In the genomic region with DNA sequence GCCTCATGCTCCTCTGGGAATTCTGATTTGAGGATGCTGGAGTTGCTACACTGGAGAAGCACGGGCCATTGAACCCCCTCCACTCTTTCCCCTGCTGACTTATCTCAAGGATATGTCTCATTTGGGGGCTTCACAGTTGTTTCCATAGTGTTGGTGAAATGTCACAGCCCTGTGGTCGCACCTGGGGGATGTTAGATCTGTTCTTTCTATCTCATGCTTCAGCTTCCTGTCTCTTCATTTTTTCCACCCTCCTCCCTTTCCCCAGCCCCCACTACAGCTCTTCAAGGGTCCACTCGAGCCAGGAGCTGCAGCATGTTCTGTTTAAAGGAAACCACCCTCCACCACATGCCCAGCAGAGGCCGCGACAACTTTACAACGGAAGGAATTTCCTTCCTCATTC, we compare ENCODE assay signal across 18 mouse cellular contexts. TPM values are rescaled to one million over a fixed set of nuclear protein-coding genes. Genes with fewer than 3 reads are reported as not detected.
DNase-seq lines count a peak whose midpoint lies in the region; ATAC-seq lines count a peak whose summit lies in the region.
"Had no signal": no experiment of that assay in that cellular context is flagged by ENCODE, and none has a peak within 500 bp of the region (broad histone marks: within the 10 kb centered on the region; RNA-seq: fewer than 3 reads in every experiment).

No protein-coding gene starts in this region.

- no peak overlapping the region for H3K9ac ChIP-seq in lung, embryonic 16.5 days (ENCODE audit: low read length)
- H3K9ac ChIP-seq in liver, embryonic 11.5 days (ENCODE audit: low read depth, low read length), result no peak overlapping the region
- H3K9ac ChIP-seq: embryonic facial prominence, embryonic 15.5 days; heart, embryonic 15.5 days; hindbrain, embryonic 12.5 days; liver, postnatal 0 days had no signal

- DNase-seq in lung, postnatal 4 days, result no peak
- DNase-seq in T-cell, adult 2 months (ENCODE audit: low spot score), result peak; percentile 49
- DNase-seq in thymus, postnatal 4 days, result peak; percentile 72
- no peak for DNase-seq in layer of hippocampus, postnatal 25 days (ENCODE audit: extremely low spot score in 1 of 2, low spot score in 1 of 2)
- DNase-seq in liver, embryonic 11.5 days (ENCODE audit: low spot score), result no peak
- DNase-seq: cerebellum, adult 11-12 months; kidney, adult 18-20 months; liver, postnatal 0 days had no signal

- H3K4me3 ChIP-seq in lung, embryonic 16.5 days (ENCODE audit: low read length), result no peak overlapping the region
- no peak overlapping the region for H3K4me3 ChIP-seq in liver, embryonic 11.5 days (ENCODE audit: low read depth, low read length)
- H3K4me3 ChIP-seq: embryonic facial prominence, embryonic 15.5 days; heart, embryonic 15.5 days; hindbrain, embryonic 12.5 days; megakaryocyte, embryonic 14.5 days had no signal

- H3K27ac ChIP-seq in lung, embryonic 16.5 days (ENCODE audit: low read length), result no peak overlapping the region
- no peak overlapping the region for H3K27ac ChIP-seq in liver, embryonic 11.5 days (ENCODE audit: low read depth, low read length)
- H3K27ac ChIP-seq: embryonic facial prominence, embryonic 15.5 days; heart, embryonic 15.5 days; hindbrain, embryonic 12.5 days had no signal

- no peaks in the 10 kb centered on the region for H3K36me3 ChIP-seq in lung, embryonic 16.5 days (ENCODE audit: control insufficient read depth, insufficient read depth, low read length)
- H3K36me3 ChIP-seq in liver, embryonic 11.5 days (ENCODE audit: control insufficient read depth, insufficient read depth, low read length), result no peaks in the 10 kb centered on the region
- H3K36me3 ChIP-seq: embryonic facial prominence, embryonic 15.5 days; heart, embryonic 15.5 days; hindbrain, embryonic 12.5 days had no signal

- ATAC-seq in lung, embryonic 16.5 days (ENCODE audit: low read depth), result peak; percentile 34; the same call in 1 of the 2 replicates
- ATAC-seq in megakaryocyte progenitor cell, adult 5-6 weeks (replicated peaks; ENCODE audit: poor library complexity), result peak; percentile 24; the same call in 1 of the 2 replicates
- ATAC-seq in liver, embryonic 11.5 days (replicated peaks; ENCODE audit: low FRiP score), result no peak
- ATAC-seq: liver, postnatal 0 days; Patski had no signal

- no peak overlapping the region for H3K4me2 ChIP-seq in lung, embryonic 16.5 days (ENCODE audit: low read depth, low read length)
- no peak overlapping the region for H3K4me2 ChIP-seq in liver, embryonic 11.5 days
- H3K4me2 ChIP-seq: embryonic facial prominence, embryonic 15.5 days; heart, embryonic 15.5 days; hindbrain, embryonic 12.5 days had no signal

- no peaks in the 10 kb centered on the region for H3K9me3 ChIP-seq in lung, embryonic 16.5 days (ENCODE audit: control insufficient read depth, low read length)
- no peaks in the 10 kb centered on the region for H3K9me3 ChIP-seq in liver, embryonic 11.5 days (ENCODE audit: control insufficient read depth, low read length)
- H3K9me3 ChIP-seq: embryonic facial prominence, embryonic 15.5 days; heart, embryonic 15.5 days; hindbrain, embryonic 12.5 days had no signal

- peaks cover 8% of the 10 kb centered on the region; the same call in 1 of the 2 replicates for H3K4me1 ChIP-seq in lung, embryonic 16.5 days (replicated peaks; ENCODE audit: control insufficient read depth, insufficient read depth, low read length)
- H3K4me1 ChIP-seq in liver, embryonic 11.5 days (replicated peaks; ENCODE audit: control insufficient read depth, insufficient read depth, low read length), result no peaks in the 10 kb centered on the region; the same call in none of the 2 replicates
- H3K4me1 ChIP-seq: hindbrain, embryonic 12.5 days had no signal

- H3K27me3 ChIP-seq in lung, embryonic 16.5 days (ENCODE audit: control insufficient read depth, insufficient read depth, low read depth, low read length), result no peaks in the 10 kb centered on the region
- no peaks in the 10 kb centered on the region for H3K27me3 ChIP-seq in liver, embryonic 11.5 days (replicated peaks; ENCODE audit: control insufficient read depth, insufficient read depth, low read length)
- H3K27me3 ChIP-seq: embryonic facial prominence, embryonic 15.5 days; heart, embryonic 15.5 days; hindbrain, embryonic 12.5 days; megakaryocyte, embryonic 14.5 days; Patski had no signal

- 27% methylated on average over 6 of the region's 6 CpGs for WGBS in lung, embryonic 16.5 days
- WGBS in liver, embryonic 11.5 days, result 43% methylated on average over 6 of the region's 6 CpGs

RNA-seq across cellular contexts. Expression of gene Cd27, which starts 1.6 kb away (rescaled TPM):
- 3.1 and 5.7 TPM in 2 replicates for polyA plus RNA-seq in lung, embryonic 16.5 days (2015; fragmentation: Nextera tagmentation; extraction: Ambion mirVana)
- total RNA-seq in megakaryocyte progenitor cell, adult 5-6 weeks (2015), result 44.7 and 60.2 TPM in 2 replicates
- total RNA-seq in megakaryocyte progenitor cell, adult 5-6 weeks (2017), result 28.9 and 41.9 TPM in 2 replicates
- not detected for total RNA-seq in layer of hippocampus, postnatal 25 days (2021)
- polyA plus RNA-seq in liver, embryonic 11.5 days (2014; fragmentation: Nextera tagmentation; extraction: Ambion mirVana), result 2.7 and 3.2 TPM in 2 replicates
- total RNA-seq: left cerebral cortex, postnatal 10 days; midbrain, postnatal 0 days had no signal
- polyA plus RNA-seq: cortical plate, adult 2 months had no signal

RNA-seq across cellular contexts. Expression of gene Tapbpl, which starts 6.7 kb away (rescaled TPM):
- polyA plus RNA-seq in lung, embryonic 16.5 days (2015; fragmentation: Nextera tagmentation; extraction: Ambion mirVana), result 9.0 and 10.0 TPM in 2 replicates
- total RNA-seq in megakaryocyte progenitor cell, adult 5-6 weeks (2015), result 5.2 and 7.4 TPM in 2 replicates
- total RNA-seq in megakaryocyte progenitor cell, adult 5-6 weeks (2017), result 16.2 and 18.6 TPM in 2 replicates
- total RNA-seq in layer of hippocampus, postnatal 25 days (2021), result 1 to 10 TPM; 2.5 to 3.3 TPM
- 4.0 TPM in 2 replicates for polyA plus RNA-seq in liver, embryonic 11.5 days (2014; fragmentation: Nextera tagmentation; extraction: Ambion mirVana)

RNA-seq across cellular contexts. Expression of gene Vamp1, which starts 23.0 kb away (rescaled TPM):
- 5.2 and 6.0 TPM in 2 replicates for polyA plus RNA-seq in lung, embryonic 16.5 days (2015; fragmentation: Nextera tagmentation; extraction: Ambion mirVana)
- 10.1 and 15.5 TPM in 2 replicates for total RNA-seq in megakaryocyte progenitor cell, adult 5-6 weeks (2015)
- 6.2 and 9.1 TPM in 2 replicates for total RNA-seq in megakaryocyte progenitor cell, adult 5-6 weeks (2017)
- total RNA-seq in layer of hippocampus, postnatal 25 days (2021), result 10 to 100 TPM; 71.1 to 71.4 TPM
- polyA plus RNA-seq in liver, embryonic 11.5 days (2014; fragmentation: Nextera tagmentation; extraction: Ambion mirVana), result 1.7 and 2.3 TPM in 2 replicates

RNA-seq across cellular contexts. Expression of gene Mrpl51, which starts 46.8 kb away (rescaled TPM):
- 216 and 226 TPM in 2 replicates for polyA plus RNA-seq in lung, embryonic 16.5 days (2015; fragmentation: Nextera tagmentation; extraction: Ambion mirVana)
- 144 and 171 TPM in 2 replicates for total RNA-seq in megakaryocyte progenitor cell, adult 5-6 weeks (2015)
- 128 and 156 TPM in 2 replicates for total RNA-seq in megakaryocyte progenitor cell, adult 5-6 weeks (2017)
- total RNA-seq in layer of hippocampus, postnatal 25 days (2021), result 10 to 100 TPM; 64.4 to 66.0 TPM
- 287 and 311 TPM in 2 replicates for polyA plus RNA-seq in liver, embryonic 11.5 days (2014; fragmentation: Nextera tagmentation; extraction: Ambion mirVana)

RNA-seq across cellular contexts. Expression of gene Ncapd2, which starts 46.9 kb away (rescaled TPM):
- 123 and 135 TPM in 2 replicates for polyA plus RNA-seq in lung, embryonic 16.5 days (2015; fragmentation: Nextera tagmentation; extraction: Ambion mirVana)
- 205 and 228 TPM in 2 replicates for total RNA-seq in megakaryocyte progenitor cell, adult 5-6 weeks (2015)
- total RNA-seq in megakaryocyte progenitor cell, adult 5-6 weeks (2017), result 207 and 256 TPM in 2 replicates
- total RNA-seq in layer of hippocampus, postnatal 25 days (2021), result 10 to 100 TPM; 24.1 to 27.6 TPM
- polyA plus RNA-seq in liver, embryonic 11.5 days (2014; fragmentation: Nextera tagmentation; extraction: Ambion mirVana), result 150 and 158 TPM in 2 replicates

Comparison
In these comparisons a context has a peak if more than half of its experiments do, and no peak if none do; other contexts are left out.
1. DNase-seq: peak in T-cell, adult 2 months (single experiment) and thymus, postnatal 4 days (single experiment); none in lung, postnatal 4 days (0 of 2), layer of hippocampus, postnatal 25 days (0 of 2) and liver, embryonic 11.5 days (single experiment).
2. RNA of gene Cd27, which starts 1.6 kb away (total RNA-seq): 28.9 to 60.2 TPM in megakaryocyte progenitor cell, adult 5-6 weeks; not detected in layer of hippocampus, postnatal 25 days; every median in the first group is over 10 times any median in the second.
3. RNA of gene Vamp1, which starts 23.0 kb away (total RNA-seq): 71.1 to 71.4 TPM in layer of hippocampus, postnatal 25 days; 6.2 to 15.5 TPM in megakaryocyte progenitor cell, adult 5-6 weeks; every median in the first group is over 4 times any median in the second.